Comparison of ENCODE assay signal across 28 mouse cellular contexts in genomic region chr3:90125710-90126109, GRCm38 (mm10). TPM values are rescaled to one million over a fixed set of nuclear protein-coding genes. Genes with fewer than 3 reads are reported as not detected.
DNase-seq lines count a peak whose midpoint lies in the region; ATAC-seq and TF ChIP-seq lines count a peak whose summit lies in the region.
"Had no signal": no experiment of that assay in that cellular context is flagged by ENCODE, and none has a peak within 500 bp of the region (broad histone marks: within the 10 kb centered on the region; RNA-seq: fewer than 3 reads in every experiment).

No protein-coding gene starts in this region.

- no peaks in the 10 kb centered on the region for H3K27me3 ChIP-seq in lung, postnatal 0 days (replicated peaks; ENCODE audit: insufficient read depth, low read length)
- H3K27me3 ChIP-seq in spleen, adult 2 months (ENCODE audit: control insufficient read depth, insufficient read depth, low read length): no peaks in the 10 kb centered on the region
- H3K27me3 ChIP-seq: embryonic facial prominence, embryonic 15.5 days; heart, embryonic 12.5 days; intestine, embryonic 15.5 days; limb, embryonic 12.5 days; liver, embryonic 15.5 days; neural tube, embryonic 13.5 days had no signal

- peak; percentile 13 for DNase-seq in lung, postnatal 25 days (ENCODE audit: low spot score)
- DNase-seq in lung, postnatal 0 days (ENCODE audit: low spot score): no peak
- peak; percentile 29 to 50 for DNase-seq in spleen, adult 2 months (ENCODE audit: low read depth in 1 of 2, low spot score in 2 of 2)
- no peak for DNase-seq in MN1 (ENCODE audit: low spot score)
- DNase-seq in ovary, postnatal 36 days (ENCODE audit: low spot score): no peak
- no peak for DNase-seq in cerebellum, postnatal 14 days
- DNase-seq: adrenal gland, adult 2 months; cerebellum, adult 9-11 months; embryo, embryonic 11 days; gastrocnemius, adult 2 months; heart, postnatal 14 days; kidney, postnatal 4 days; layer of hippocampus, adult 9-11 months; lung, postnatal 10 days; right cerebral cortex, postnatal 25 days; thymus, adult 18-20 months had no signal

- no peak for TF ChIP-seq CTCF in lung, postnatal 0 days (IDR thresholded peaks at IDR 0.05)
- no peak for TF ChIP-seq CTCF in bone marrow, adult 2 months (IDR thresholded peaks at IDR 0.05; ENCODE audit: control insufficient read depth, insufficient read depth, low read length)
- no peak for TF ChIP-seq CTCF in spleen, adult 2 months (IDR thresholded peaks at IDR 0.05; ENCODE audit: extremely low read depth, insufficient read depth, insufficient read length, insufficient replicate concordance)

- no peaks in the 10 kb centered on the region for H3K9me3 ChIP-seq in lung, postnatal 0 days (ENCODE audit: low read length)
- H3K9me3 ChIP-seq: embryonic facial prominence, embryonic 15.5 days; forebrain, embryonic 10.5 days; heart, embryonic 12.5 days; intestine, embryonic 15.5 days; limb, embryonic 12.5 days; liver, embryonic 15.5 days; midbrain, embryonic 10.5 days; neural tube, embryonic 13.5 days had no signal

- ATAC-seq in lung, postnatal 0 days: no peak
- ATAC-seq in megakaryocyte, adult 5-6 weeks (ENCODE audit: poor library complexity, severe bottlenecking): peak; percentile 68
- ATAC-seq: intestine, embryonic 15.5 days had no signal

- H3K27ac ChIP-seq in lung, postnatal 0 days (ENCODE audit: low read length): no peak overlapping the region
- peak overlapping the region; percentile 73 for H3K27ac ChIP-seq in bone marrow, adult 2 months (ENCODE audit: control insufficient read depth, insufficient read depth, low read depth, low read length, poor library complexity)
- H3K27ac ChIP-seq in spleen, adult 2 months (ENCODE audit: insufficient read depth, low read length): peak overlapping the region; percentile 45
- H3K27ac ChIP-seq: embryonic facial prominence, embryonic 15.5 days; forebrain, embryonic 10.5 days; gastrocnemius, adult 2 months; hindbrain, embryonic 14.5 days; intestine, embryonic 15.5 days; left cerebral cortex, adult 2 months; limb, embryonic 12.5 days; liver, embryonic 15.5 days; midbrain, embryonic 10.5 days; neural tube, embryonic 13.5 days had no signal

- no peaks in the 10 kb centered on the region for H3K36me3 ChIP-seq in lung, postnatal 0 days (ENCODE audit: insufficient read depth, low read length)
- H3K36me3 ChIP-seq in spleen, adult 2 months (ENCODE audit: control insufficient read depth, insufficient read depth, low read length): no peaks in the 10 kb centered on the region
- H3K36me3 ChIP-seq: embryonic facial prominence, embryonic 15.5 days; forebrain, embryonic 10.5 days; heart, embryonic 12.5 days; intestine, embryonic 15.5 days; limb, embryonic 12.5 days; liver, embryonic 15.5 days; midbrain, embryonic 10.5 days; neural tube, embryonic 13.5 days had no signal

- H3K9ac ChIP-seq in lung, postnatal 0 days (replicated peaks; ENCODE audit: low read depth): no peak overlapping the region
- H3K9ac ChIP-seq: embryonic facial prominence, embryonic 15.5 days; heart, embryonic 12.5 days; hindbrain, embryonic 14.5 days; intestine, embryonic 15.5 days; limb, embryonic 12.5 days; liver, embryonic 15.5 days; neural tube, embryonic 13.5 days had no signal

- no peak overlapping the region for H3K4me2 ChIP-seq in lung, postnatal 0 days (replicated peaks; ENCODE audit: low read depth, low read length)
- H3K4me2 ChIP-seq: embryonic facial prominence, embryonic 15.5 days; heart, embryonic 12.5 days; hindbrain, embryonic 14.5 days; intestine, embryonic 15.5 days; limb, embryonic 12.5 days; liver, embryonic 15.5 days; neural tube, embryonic 13.5 days had no signal

- 73% methylated on average over 5 of the region's 5 CpGs for WGBS in lung, postnatal 0 days
- 5% methylated on average over 5 of the region's 5 CpGs for WGBS in bone marrow, adult 2 months
- WGBS in spleen, adult 2 months: 4% methylated on average over 5 of the region's 5 CpGs

- no peak for TF ChIP-seq POLR2A in bone marrow, adult 2 months (IDR thresholded peaks at IDR 0.05; ENCODE audit: borderline replicate concordance, control insufficient read depth, low read depth, low read length)
- TF ChIP-seq POLR2A in spleen, adult 2 months (IDR thresholded peaks at IDR 0.05; ENCODE audit: low read depth, low read length): no peak

- no peaks in the 10 kb centered on the region for H3K4me1 ChIP-seq in lung, postnatal 0 days (ENCODE audit: insufficient read depth, low read depth, low read length)
- H3K4me1 ChIP-seq in bone marrow, adult 2 months (ENCODE audit: control insufficient read depth, insufficient read depth, low read length): peaks cover 1% of the 10 kb centered on the region; the same call in 1 of the 2 replicates
- H3K4me1 ChIP-seq in spleen, adult 2 months (ENCODE audit: control insufficient read depth, insufficient read depth, insufficient read length): peaks cover 3% of the 10 kb centered on the region; the same call in 1 of the 2 replicates
- H3K4me1 ChIP-seq: embryonic facial prominence, embryonic 15.5 days; forebrain, embryonic 10.5 days; heart, embryonic 12.5 days; intestine, embryonic 15.5 days; limb, embryonic 12.5 days; liver, embryonic 15.5 days; midbrain, embryonic 10.5 days; neural tube, embryonic 13.5 days had no signal

- TF ChIP-seq EP300 in lung, postnatal 0 days (IDR thresholded peaks at IDR 0.05): no peak

- no peak overlapping the region for H3K4me3 ChIP-seq in lung, postnatal 0 days (ENCODE audit: low read depth, low read length)
- H3K4me3 ChIP-seq in bone marrow, adult 2 months (replicated peaks; ENCODE audit: control insufficient read depth, low read depth, low read length): peak overlapping the region; percentile 37
- peak overlapping the region; percentile 10; the same call in 1 of the 2 replicates for H3K4me3 ChIP-seq in spleen, adult 2 months (ENCODE audit: extremely low read depth, insufficient read depth, insufficient read length)
- H3K4me3 ChIP-seq: embryonic facial prominence, embryonic 15.5 days; forebrain, embryonic 10.5 days; gastrocnemius, adult 2 months; heart, embryonic 12.5 days; intestine, embryonic 15.5 days; left cerebral cortex, adult 2 months; limb, embryonic 12.5 days; liver, embryonic 15.5 days; midbrain, embryonic 10.5 days; neural tube, embryonic 13.5 days had no signal

RNA-seq across cellular contexts. Expression of gene Nup210l, which starts 21.8 kb away (rescaled TPM):
- 0.10 and 0.17 TPM in 2 replicates for polyA plus RNA-seq in lung, postnatal 0 days (2015; fragmentation: Nextera tagmentation; extraction: Ambion mirVana)
- polyA plus RNA-seq in bone marrow, adult 2 months (2011; ENCODE audit: insufficient read depth, insufficient read length, low replicate concordance, missing spikeins): 0.79 and 1.5 TPM in 2 replicates
- 0.93 and 1.3 TPM in 2 replicates for total RNA-seq in megakaryocyte, adult 5-6 weeks (2015)
- 0.55 and 0.89 TPM in 2 replicates for total RNA-seq in megakaryocyte, adult 5-6 weeks (2017)
- polyA plus RNA-seq in spleen, adult 2 months (2012; rRNA removed): 0.53 and 0.56 TPM in 2 replicates

RNA-seq across cellular contexts. Expression of gene Tpm3, which starts 53.3 kb away (rescaled TPM):
- polyA plus RNA-seq in lung, postnatal 0 days (2015; fragmentation: Nextera tagmentation; extraction: Ambion mirVana): 506 and 509 TPM in 2 replicates
- polyA plus RNA-seq in bone marrow, adult 2 months (2011; ENCODE audit: insufficient read depth, insufficient read length, low replicate concordance, missing spikeins): 645 and 665 TPM in 2 replicates
- total RNA-seq in megakaryocyte, adult 5-6 weeks (2015): 637 and 647 TPM in 2 replicates
- 1,137 and 1,174 TPM in 2 replicates for total RNA-seq in megakaryocyte, adult 5-6 weeks (2017)
- 127 and 141 TPM in 2 replicates for polyA plus RNA-seq in spleen, adult 2 months (2012; rRNA removed)

Comparison
In these comparisons a context has a peak if more than half of its experiments do, and no peak if none do; other contexts are left out.
1. DNase-seq: peak in lung, postnatal 25 days (single experiment) and spleen, adult 2 months (2 of 2); none in lung, postnatal 0 days (single experiment), MN1 (single experiment), ovary, postnatal 36 days (single experiment) and cerebellum, postnatal 14 days (0 of 2).